Mouse (Mus musculus): ENCODE data around the gene Ankrd6. TPM values are rescaled to one million over a fixed set of nuclear protein-coding genes. Genes with fewer than 3 reads are reported as not detected.
A peak's percentile ranks its signal among the peaks of the same experiment; 100 is the strongest.

The Ankrd6 gene
- polyA plus RNA-seq (2015; fragmentation: Nextera tagmentation; extraction: Ambion mirVana): 4.7 and 5.6 TPM in 2 replicates

DNA sequence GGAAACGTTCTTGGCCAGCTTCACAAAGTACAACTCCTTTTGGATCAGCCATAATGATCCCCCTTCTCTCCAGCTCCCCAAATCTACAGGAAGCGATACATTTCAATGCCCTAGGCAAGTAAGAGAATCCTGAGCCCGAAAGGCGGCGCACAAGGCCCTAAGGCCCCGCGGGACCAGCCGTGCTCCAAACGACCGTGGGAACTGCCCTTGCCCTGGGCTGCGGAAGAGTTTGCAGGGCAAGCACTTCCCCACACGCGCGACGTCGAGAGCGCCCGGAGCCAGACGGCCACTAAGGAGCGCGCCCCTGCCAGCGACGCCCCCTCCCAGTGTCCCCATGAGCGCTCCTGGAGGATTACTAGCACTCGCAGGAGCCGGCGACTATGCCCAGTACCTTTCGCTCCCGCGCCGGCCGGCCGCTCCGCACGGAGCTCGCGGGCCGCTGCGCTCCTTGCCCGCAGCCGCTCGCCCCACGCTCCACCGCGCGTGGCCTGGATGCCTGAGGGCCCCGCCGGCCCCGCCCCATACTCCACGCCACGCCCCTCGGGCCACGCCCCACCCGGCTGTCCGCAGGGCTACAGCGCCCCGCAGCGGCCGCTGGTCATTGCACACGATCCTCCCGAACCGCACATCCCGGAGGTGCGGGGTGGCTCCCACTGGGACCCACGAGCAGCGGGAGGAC is at the start of gene Ankrd6:
TSS of gene Ankrd6 (minus strand) at position 486 of the 679 bp plus-strand sequence.
- H3K9ac ChIP-seq (ENCODE audit: low read length): peak within 1 kb of the TSS; percentile 83
- peaks cover 21% of the 10 kb centered on the region for H3K4me1 ChIP-seq (ENCODE audit: control insufficient read depth, insufficient read depth, low read length)
- WGBS: under 1% methylated on average over 53 of the region's 66 CpGs
- no peaks in the 10 kb centered on the region for H3K36me3 ChIP-seq (ENCODE audit: control insufficient read depth, insufficient read depth)
- H3K4me3 ChIP-seq (ENCODE audit: low read length): peak within 1 kb of the TSS; percentile 86
- ATAC-seq (replicated peaks; ENCODE audit: extremely low read depth, insufficient read depth, low FRiP score): peak; percentile 96
- H3K4me2 ChIP-seq (ENCODE audit: low read depth, low read length): peak within 1 kb of the TSS; percentile 92
- H3K9me3 ChIP-seq (replicated peaks; ENCODE audit: control insufficient read depth, low read length): 0 out of 2 replicates have a peak, but pooled peaks cover 4% of the 10 kb centered on the region
- H3K27me3 ChIP-seq (ENCODE audit: control insufficient read depth, insufficient read depth, low read length): no peaks in the 10 kb centered on the region
- no peak within 1 kb of the TSS for H3K27ac ChIP-seq (ENCODE audit: low read length)

DNA sequence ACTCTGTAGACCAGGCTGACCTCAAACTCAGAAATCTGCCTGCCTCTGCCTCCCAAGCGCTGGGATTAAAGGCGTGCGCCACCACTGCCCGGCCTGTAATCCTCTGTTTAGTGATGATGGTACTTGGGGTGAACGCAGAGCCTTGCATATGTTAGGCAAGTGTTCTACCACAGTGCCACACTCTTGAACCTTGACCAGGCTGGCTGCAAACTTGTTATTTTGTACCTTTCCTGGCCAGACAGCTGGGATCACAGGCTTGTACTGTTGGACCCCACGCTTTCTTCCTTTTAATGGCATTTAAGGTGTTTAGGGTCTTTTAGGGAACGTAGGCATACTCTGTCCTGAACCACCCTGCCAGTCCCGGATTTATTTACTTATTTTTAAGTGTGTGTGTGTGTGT is 48.4 kb upstream of the Ankrd6 start:
- no peak overlapping the region for H3K27ac ChIP-seq (ENCODE audit: low read length)
- ATAC-seq (replicated peaks; ENCODE audit: extremely low read depth, insufficient read depth, low FRiP score): no peak
- no peak overlapping the region for H3K4me2 ChIP-seq (ENCODE audit: low read depth, low read length)
- no peaks in the 10 kb centered on the region for H3K36me3 ChIP-seq (ENCODE audit: control insufficient read depth, insufficient read depth)
- 94% methylated on average over 8 of the region's 8 CpGs for WGBS
- H3K27me3 ChIP-seq (ENCODE audit: control insufficient read depth, insufficient read depth, low read length): no peaks in the 10 kb centered on the region
- no peak overlapping the region for H3K9ac ChIP-seq (ENCODE audit: low read length)
- no peak overlapping the region for H3K4me3 ChIP-seq (ENCODE audit: low read length)
- no peaks in the 10 kb centered on the region; the same call in 1 of the 2 replicates for H3K9me3 ChIP-seq (replicated peaks; ENCODE audit: control insufficient read depth, low read length)
- H3K4me1 ChIP-seq (ENCODE audit: control insufficient read depth, insufficient read depth, low read length): no peaks in the 10 kb centered on the region

DNA sequence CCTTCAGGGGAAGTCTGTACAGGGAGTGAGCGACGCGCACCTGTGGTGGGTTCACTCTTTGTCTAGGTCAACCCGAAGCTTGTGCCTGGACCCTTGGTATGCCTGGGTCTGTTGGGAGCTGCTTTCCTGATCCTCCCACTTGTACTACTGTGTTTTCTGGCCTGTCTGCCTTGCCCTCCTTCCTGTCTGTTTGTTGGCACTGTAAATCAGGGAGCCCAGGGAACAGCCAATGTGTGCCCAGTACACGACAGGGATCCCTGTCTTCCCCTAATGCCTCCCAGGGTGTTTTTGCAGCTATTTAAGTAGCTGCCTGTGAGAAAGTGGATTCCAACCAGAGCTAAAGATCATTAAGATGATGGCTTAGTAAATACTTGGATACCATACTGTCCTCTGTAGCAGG is 46.9 kb upstream of the Ankrd6 start:
- ATAC-seq (replicated peaks; ENCODE audit: extremely low read depth, insufficient read depth, low FRiP score): no peak
- WGBS: 79% methylated on average over 5 of the region's 5 CpGs
- Histone ChIP-seq H3K9me3 (replicated peaks; ENCODE audit: control insufficient read depth, low read length) (no peaks in the 10 kb centered on the region; the same call in 1 of the 2 replicates), H3K4me3 (ENCODE audit: low read length) (no peak overlapping the region), H3K27me3 (ENCODE audit: control insufficient read depth, insufficient read depth, low read length) (no peaks in the 10 kb centered on the region), H3K27ac (ENCODE audit: low read length) (no peak overlapping the region), H3K9ac (ENCODE audit: low read length) (no peak overlapping the region), H3K36me3 (ENCODE audit: control insufficient read depth, insufficient read depth) (no peaks in the 10 kb centered on the region), H3K4me2 (ENCODE audit: low read depth, low read length) (no peak overlapping the region), H3K4me1 (ENCODE audit: control insufficient read depth, insufficient read depth, low read length) (no peaks in the 10 kb centered on the region)

DNA sequence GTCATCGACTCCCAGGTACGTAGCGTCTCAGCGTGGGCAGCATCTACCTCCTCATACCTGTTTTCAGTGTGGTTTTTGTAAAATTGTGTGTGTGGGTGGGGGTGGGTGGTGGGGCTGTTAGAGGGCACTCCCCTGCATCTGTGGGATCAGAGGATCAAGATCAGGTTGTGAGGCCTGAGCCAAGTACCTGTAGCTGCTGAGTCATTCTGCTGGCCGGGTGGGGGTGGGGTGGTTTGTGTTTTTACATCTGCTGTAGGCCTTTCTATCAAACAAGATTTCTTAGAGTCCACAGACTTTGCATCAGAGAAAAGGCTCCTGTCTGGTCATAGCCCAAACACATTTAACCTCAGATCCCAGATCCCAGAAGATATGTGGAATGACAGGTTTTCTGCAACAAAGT is 45.4 kb upstream of the Ankrd6 start:
- H3K4me1 ChIP-seq (ENCODE audit: control insufficient read depth, insufficient read depth, low read length): no peaks in the 10 kb centered on the region
- H3K4me2 ChIP-seq (ENCODE audit: low read depth, low read length): no peak overlapping the region
- no peak overlapping the region for H3K27ac ChIP-seq (ENCODE audit: low read length)
- no peak for ATAC-seq (replicated peaks; ENCODE audit: extremely low read depth, insufficient read depth, low FRiP score)
- 94% methylated on average over 5 of the region's 5 CpGs for WGBS
- H3K4me3 ChIP-seq (ENCODE audit: low read length): no peak overlapping the region
- no peak overlapping the region for H3K9ac ChIP-seq (ENCODE audit: low read length)
- H3K27me3 ChIP-seq (ENCODE audit: control insufficient read depth, insufficient read depth, low read length): no peaks in the 10 kb centered on the region
- H3K9me3 ChIP-seq (replicated peaks; ENCODE audit: control insufficient read depth, low read length): no peaks in the 10 kb centered on the region; the same call in 1 of the 2 replicates
- no peaks in the 10 kb centered on the region for H3K36me3 ChIP-seq (ENCODE audit: control insufficient read depth, insufficient read depth)

DNA sequence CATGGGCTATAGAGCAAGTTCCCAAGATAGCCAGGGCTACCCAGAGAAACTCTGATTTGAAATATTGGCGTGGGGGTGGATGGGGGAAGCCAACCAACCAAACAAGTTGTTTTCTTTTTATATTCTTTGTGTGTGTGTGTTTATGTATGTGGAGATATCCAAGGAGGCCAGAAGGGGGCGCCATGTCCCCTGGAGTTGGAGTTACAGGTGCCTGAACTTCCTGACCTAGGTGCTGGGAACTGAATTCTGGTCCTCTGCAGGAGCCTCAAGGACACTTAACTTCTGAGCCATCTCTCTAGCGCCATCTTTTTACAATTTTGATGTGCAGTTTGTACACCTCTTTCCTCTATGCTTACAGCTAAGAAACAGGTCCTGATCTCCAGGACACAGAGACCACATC is 43.5 kb upstream of the Ankrd6 start:
- H3K27me3 ChIP-seq (ENCODE audit: control insufficient read depth, insufficient read depth, low read length): no peaks in the 10 kb centered on the region
- no peaks in the 10 kb centered on the region for H3K4me1 ChIP-seq (ENCODE audit: control insufficient read depth, insufficient read depth, low read length)
- H3K4me3 ChIP-seq (ENCODE audit: low read length): no peak overlapping the region
- no peak for ATAC-seq (replicated peaks; ENCODE audit: extremely low read depth, insufficient read depth, low FRiP score)
- no peak overlapping the region for H3K27ac ChIP-seq (ENCODE audit: low read length)
- H3K36me3 ChIP-seq (ENCODE audit: control insufficient read depth, insufficient read depth): no peaks in the 10 kb centered on the region
- WGBS: 71% methylated on average over 3 of the region's 3 CpGs
- H3K9ac ChIP-seq (ENCODE audit: low read length): no peak overlapping the region
- no peaks in the 10 kb centered on the region; the same call in 1 of the 2 replicates for H3K9me3 ChIP-seq (replicated peaks; ENCODE audit: control insufficient read depth, low read length)
- H3K4me2 ChIP-seq (ENCODE audit: low read depth, low read length): no peak overlapping the region

DNA sequence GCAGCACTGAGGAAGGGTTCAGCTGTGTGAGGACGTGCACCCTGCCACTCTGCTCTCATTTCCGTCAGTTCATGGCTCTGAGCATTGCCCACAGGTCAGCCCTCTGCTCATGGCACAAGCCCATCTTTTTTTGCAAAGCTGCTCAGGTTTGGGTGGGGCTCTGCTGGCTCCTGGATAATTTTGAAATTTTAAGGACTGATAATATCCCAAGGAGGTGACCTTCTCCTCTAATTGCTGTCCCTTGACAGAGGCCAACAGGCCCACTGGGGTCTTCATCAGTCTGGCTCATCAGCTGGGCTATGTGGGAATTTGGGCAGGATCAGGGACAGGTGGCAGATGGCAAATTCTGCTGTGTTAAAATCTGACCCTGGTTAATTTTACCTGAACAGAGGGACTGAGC is 38.7 kb upstream of the Ankrd6 start:
- WGBS: 86% methylated on average over 2 of the region's 2 CpGs
- Histone ChIP-seq H3K9me3 (replicated peaks; ENCODE audit: control insufficient read depth, low read length) (no peaks in the 10 kb centered on the region; the same call in 1 of the 2 replicates), H3K4me1 (ENCODE audit: control insufficient read depth, insufficient read depth, low read length) (peaks cover 21% of the 10 kb centered on the region), H3K4me3 (ENCODE audit: low read length) (no peak overlapping the region), H3K9ac (ENCODE audit: low read length) (no peak overlapping the region), H3K27ac (ENCODE audit: low read length) (no peak overlapping the region), H3K4me2 (ENCODE audit: low read depth, low read length) (no peak overlapping the region), H3K36me3 (ENCODE audit: control insufficient read depth, insufficient read depth) (no peaks in the 10 kb centered on the region), H3K27me3 (ENCODE audit: control insufficient read depth, insufficient read depth, low read length) (no peaks in the 10 kb centered on the region)
- no peak for ATAC-seq (replicated peaks; ENCODE audit: extremely low read depth, insufficient read depth, low FRiP score)

DNA sequence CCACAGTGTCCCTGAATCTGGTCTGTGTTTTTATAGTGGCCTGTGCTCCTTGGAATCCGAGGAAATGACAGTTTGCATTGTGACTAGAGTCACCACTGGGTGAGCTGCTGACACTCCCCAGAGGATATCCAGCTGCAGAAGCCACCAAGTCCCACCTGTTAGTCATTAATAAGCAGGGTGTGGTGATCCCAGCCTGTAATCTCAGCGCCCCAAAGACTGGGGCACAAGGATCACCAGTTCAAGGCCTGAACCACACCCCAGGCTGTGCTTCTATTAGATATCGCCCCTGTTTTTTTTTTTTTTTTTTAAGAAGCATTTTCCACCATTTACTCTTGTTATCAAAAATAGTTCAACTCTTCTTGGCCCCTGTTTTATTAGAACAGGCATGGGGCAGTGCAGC is 36.4 kb upstream of the Ankrd6 start:
- Histone ChIP-seq H3K4me1 (ENCODE audit: control insufficient read depth, insufficient read depth, low read length) (peaks cover 27% of the 10 kb centered on the region), H3K36me3 (ENCODE audit: control insufficient read depth, insufficient read depth) (no peaks in the 10 kb centered on the region), H3K4me2 (ENCODE audit: low read depth, low read length) (no peak overlapping the region), H3K9ac (ENCODE audit: low read length) (no peak overlapping the region), H3K4me3 (ENCODE audit: low read length) (no peak overlapping the region), H3K27me3 (ENCODE audit: control insufficient read depth, insufficient read depth, low read length) (no peaks in the 10 kb centered on the region), H3K9me3 (replicated peaks; ENCODE audit: control insufficient read depth, low read length) (no peaks in the 10 kb centered on the region), H3K27ac (ENCODE audit: low read length) (no peak overlapping the region)
- ATAC-seq (replicated peaks; ENCODE audit: extremely low read depth, insufficient read depth, low FRiP score): no peak
- WGBS: 49% methylated on average over 3 of the region's 3 CpGs

DNA sequence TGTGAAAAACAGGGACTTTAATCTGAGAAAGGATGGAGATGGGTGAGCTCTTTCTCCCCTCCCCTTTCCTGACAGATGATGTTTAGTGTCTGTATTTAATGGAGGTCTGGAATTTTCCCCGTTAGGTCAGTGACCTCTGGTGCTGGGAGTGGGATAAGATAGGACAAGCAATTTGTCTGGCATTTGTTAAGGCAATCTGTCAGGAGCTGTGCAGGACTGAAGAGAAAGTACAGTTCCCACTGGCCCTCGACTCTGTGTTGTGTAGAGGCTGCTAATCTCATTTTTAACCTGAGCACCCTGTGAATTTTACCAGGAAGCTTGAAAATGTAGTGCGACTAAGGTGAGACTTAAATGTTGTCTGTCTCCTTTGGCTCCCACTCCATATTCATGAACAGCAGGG is 35.0 kb upstream of the Ankrd6 start:
- H3K4me2 ChIP-seq (ENCODE audit: low read depth, low read length): peak overlapping the region; percentile 46; the same call in 1 of the 2 replicates
- 8% methylated on average over 3 of the region's 3 CpGs for WGBS
- H3K4me1 ChIP-seq (ENCODE audit: control insufficient read depth, insufficient read depth, low read length): peaks cover 36% of the 10 kb centered on the region
- peak overlapping the region; percentile 25 for H3K27ac ChIP-seq (ENCODE audit: low read length)
- no peak overlapping the region for H3K4me3 ChIP-seq (ENCODE audit: low read length)
- ATAC-seq (replicated peaks; ENCODE audit: extremely low read depth, insufficient read depth, low FRiP score): peak; percentile 59
- H3K36me3 ChIP-seq (ENCODE audit: control insufficient read depth, insufficient read depth): no peaks in the 10 kb centered on the region
- H3K9ac ChIP-seq (ENCODE audit: low read length): no peak overlapping the region
- no peaks in the 10 kb centered on the region for H3K9me3 ChIP-seq (replicated peaks; ENCODE audit: control insufficient read depth, low read length)
- H3K27me3 ChIP-seq (ENCODE audit: control insufficient read depth, insufficient read depth, low read length): no peaks in the 10 kb centered on the region

DNA sequence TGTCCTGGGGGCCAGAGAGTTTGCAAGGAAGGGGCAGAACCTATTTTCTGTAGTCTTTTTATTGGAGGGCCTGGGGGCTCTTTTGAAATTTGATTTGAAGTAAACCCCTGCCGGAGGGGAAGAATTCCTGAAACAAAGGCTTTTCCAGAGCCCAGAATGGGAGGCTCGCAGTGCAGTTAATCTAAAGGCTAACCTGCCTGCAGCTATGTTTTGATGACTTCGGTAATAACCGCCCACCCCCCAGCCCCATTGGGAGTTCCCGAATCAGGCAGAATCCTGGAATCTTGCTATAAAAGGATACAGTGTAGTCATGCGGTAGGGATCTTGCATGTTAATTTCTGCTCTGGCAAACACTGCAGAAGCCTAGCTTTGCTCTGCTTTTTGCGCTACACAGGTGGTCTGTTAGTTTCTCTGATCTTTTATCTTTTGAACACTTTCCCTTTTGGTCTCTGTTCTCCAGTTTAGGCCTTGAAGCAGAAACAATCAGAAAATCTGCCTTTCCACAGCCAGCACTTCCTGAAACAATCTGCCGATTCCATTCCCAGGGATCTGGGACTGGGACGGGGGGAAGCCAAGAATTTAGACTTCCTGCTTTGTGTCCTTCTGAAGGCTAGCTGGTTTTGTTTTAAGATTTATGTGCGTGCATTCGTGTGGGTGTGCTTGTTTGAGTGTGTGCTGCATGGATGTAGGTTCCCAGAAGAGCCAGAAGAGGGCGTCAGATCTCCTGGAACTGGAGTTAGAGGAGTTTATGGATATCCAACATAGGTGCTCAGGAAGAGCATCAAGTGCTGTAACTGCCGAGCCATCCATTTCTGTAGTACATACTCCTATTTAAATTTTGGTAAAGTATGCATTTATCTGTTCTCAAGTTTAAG is 34.4 kb upstream of the Ankrd6 start:
- Histone ChIP-seq H3K9ac (ENCODE audit: low read length) (peak overlapping the region; percentile 43), H3K27me3 (ENCODE audit: control insufficient read depth, insufficient read depth, low read length) (no peaks in the 10 kb centered on the region), H3K9me3 (replicated peaks; ENCODE audit: control insufficient read depth, low read length) (no peaks in the 10 kb centered on the region), H3K36me3 (ENCODE audit: control insufficient read depth, insufficient read depth) (no peaks in the 10 kb centered on the region), H3K4me1 (ENCODE audit: control insufficient read depth, insufficient read depth, low read length) (peaks cover 36% of the 10 kb centered on the region), H3K4me3 (ENCODE audit: low read length) (peak overlapping the region; percentile 84), H3K27ac (ENCODE audit: low read length) (peak overlapping the region; percentile 28), H3K4me2 (ENCODE audit: low read depth, low read length) (peak overlapping the region; percentile 81)
- WGBS: 21% methylated on average over 13 of the region's 13 CpGs
- ATAC-seq (replicated peaks; ENCODE audit: extremely low read depth, insufficient read depth, low FRiP score): no peak

Measured in heart, embryonic 16.5 days (tissue).